Mouse (Mus musculus) kidney, adult 9 months (tissue): ENCODE data around the gene Gm4301.
"Not testable (repeated sequence)": the region's sequence is repeated elsewhere in the genome, so short reads cannot be mapped to it uniquely, and the experiment has no call there.

Source experiments
- DNase-seq: peaks from one replicate; pipeline ENCODE4 v3.0.0; 2022

Gene Gm4301

GRCm38 (mm10) chr10:100335376-100335775 is at the start of gene Gm4301:
Gene Gm4301 (plus strand): TSS chr10:100335676.
- DNase-seq = not testable (repeated sequence)

GRCm38 (mm10) chr10:100296105-100296504 is 39.4 kb upstream of the Gm4301 start:
- DNase-seq = no peak

DNA sequence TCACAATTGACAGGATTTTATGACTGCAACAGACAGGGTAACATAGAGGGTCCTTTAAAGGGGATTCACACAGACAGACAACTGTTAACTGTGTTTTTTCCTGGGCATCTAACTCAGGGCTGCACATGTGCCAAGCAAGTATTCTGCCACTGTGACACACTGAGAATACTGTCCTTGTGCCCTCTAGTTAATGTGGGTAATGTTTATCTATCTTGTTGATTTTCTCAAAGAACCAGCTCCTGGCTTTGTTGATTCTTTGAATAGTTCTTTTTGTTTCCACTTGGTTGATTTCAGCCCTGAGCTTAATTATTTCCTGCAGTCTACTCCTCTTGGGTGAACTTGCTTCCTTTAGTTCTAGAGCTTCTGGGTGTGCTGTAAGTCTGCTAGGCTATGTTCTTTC is 35.4 kb upstream of the Gm4301 start:
- DNase-seq = peak; percentile 61

DNA sequence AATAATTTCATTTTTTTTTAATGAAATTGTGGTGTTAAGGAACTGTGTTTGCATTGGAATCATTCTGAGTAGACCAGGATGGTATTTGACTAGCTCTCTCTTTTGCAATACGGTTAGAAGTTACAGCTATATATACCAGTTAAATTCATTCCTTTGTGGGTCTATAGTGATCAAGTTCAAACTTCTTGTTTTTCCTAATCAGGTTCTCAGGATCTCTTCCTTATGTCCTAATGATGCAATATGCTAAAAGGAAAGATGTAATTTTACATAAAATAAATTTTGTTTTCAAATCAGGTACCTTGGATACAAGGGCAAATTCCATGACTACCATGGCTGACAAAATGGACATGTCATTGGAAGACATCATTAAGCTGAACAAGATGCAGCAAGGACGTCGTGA is 5.1 kb downstream of the Gm4301 start, which contains the start of gene Gm4302:
TSS of gene Gm4302 (plus strand) at position 301 of the 400 bp plus-strand sequence.
- DNase-seq = not testable (repeated sequence)

DNA sequence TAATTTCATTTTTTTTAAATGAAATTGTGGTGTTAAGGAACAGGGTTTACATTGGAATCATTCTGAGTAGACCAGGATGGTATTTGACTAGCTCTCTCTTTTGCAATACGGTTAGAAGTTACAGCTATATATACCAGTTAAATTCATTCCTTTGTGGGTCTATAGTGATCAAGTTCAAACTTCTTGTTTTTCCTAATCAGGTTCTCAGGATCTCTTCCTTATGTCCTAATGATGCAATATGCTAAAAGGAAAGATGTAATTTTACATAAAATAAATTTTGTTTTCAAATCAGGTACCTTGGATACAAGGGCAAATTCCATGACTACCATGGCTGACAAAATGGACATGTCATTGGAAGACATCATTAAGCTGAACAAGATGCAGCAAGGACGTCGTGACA is 10.2 kb downstream of the Gm4301 start, which contains the start of gene Gm4303:
TSS of gene Gm4303 (plus strand) at position 301 of the 400 bp plus-strand sequence.
- not testable (repeated sequence) for DNase-seq

- DNase-seq = not testable (repeated sequence)
Observed at GRCm38 (mm10) chr10:100350793-100351192, 15.3 kb downstream of the Gm4301 start, which contains the start of gene Gm4305. Gene Gm4305 (plus strand): TSS chr10:100351093.

DNA sequence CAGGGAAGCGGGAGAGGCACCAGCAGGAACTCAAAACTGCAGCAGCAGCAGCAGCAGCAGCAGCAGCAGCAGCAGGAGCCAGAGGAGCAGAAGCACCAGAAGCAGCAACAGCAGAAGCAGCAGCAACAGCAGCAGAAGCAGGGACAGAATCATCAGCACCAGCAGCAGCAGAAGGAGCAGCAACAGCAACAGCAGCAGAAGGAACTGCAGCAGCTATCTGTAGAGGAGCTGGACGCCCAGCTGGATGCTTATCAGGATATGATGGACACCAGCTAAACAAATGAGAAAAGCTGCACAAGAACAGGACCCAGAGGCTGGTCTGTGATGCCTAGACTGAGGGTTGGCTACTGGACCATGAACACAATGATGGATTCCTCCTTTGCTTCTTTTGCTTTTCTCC is 21.4 kb downstream of the Gm4301 start:
- peak; percentile 5 for DNase-seq

GRCm38 (mm10) chr10:100361038-100361437 is 25.6 kb downstream of the Gm4301 start, which contains the start of gene Gm4307:
Gene Gm4307 (plus strand): TSS chr10:100361338.
- DNase-seq = not testable (repeated sequence)

DNA sequence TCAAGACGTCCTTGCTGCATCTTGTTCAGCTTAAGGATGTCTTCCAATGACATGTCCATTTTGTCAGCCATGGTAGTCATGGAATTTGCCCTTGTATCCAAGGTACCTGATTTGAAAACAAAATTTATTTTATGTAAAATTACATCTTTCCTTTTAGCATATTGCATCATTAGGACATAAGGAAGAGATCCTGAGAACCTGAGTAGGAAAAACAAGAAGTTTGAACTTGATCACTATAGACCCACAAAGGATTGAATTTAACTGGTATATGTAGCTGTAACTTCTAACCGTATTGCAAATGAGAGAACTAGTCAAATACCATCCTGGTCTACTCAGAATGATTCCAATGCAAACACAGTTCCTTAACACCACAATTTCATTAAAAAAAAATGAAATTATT is 47.0 kb downstream of the Gm4301 start, which contains the start of gene Gm4312:
TSS of gene Gm4312 (minus strand) at position 101 of the 400 bp plus-strand sequence.
- DNase-seq = not testable (repeated sequence)
